Mouse (Mus musculus) G1E (cell line): ENCODE measurements at regions not wholly inside any gene's neighbourhood (a gene's known extent, or its start where the extent isn't known, plus 50 kb on each side); places are given as distances from the start of the nearest gene placed in this dataset.

Experiments
- ATAC-seq: 2 replicates; pipeline ENCODE4 v1.8.0; 2016; ENCODE audit warnings: mild to moderate bottlenecking; ENCODE audit not compliant: insufficient number of reproducible peaks, poor library complexity, low FRiP score, severe bottlenecking; ENCODE audit errors: extremely low read depth
- DNase-seq: peaks from one replicate; pipeline ENCODE4 v3.0.0; 2012; ENCODE audit warnings: low spot score
- H3K27me3 ChIP-seq: 2 replicates; pipeline ENCODE4 v1.6.1; 2012; ENCODE audit warnings: mild to moderate bottlenecking, low read length, inconsistent platforms; ENCODE audit not compliant: insufficient read depth
- H3K36me3 ChIP-seq: replicated peaks from 2 replicates; pipeline ENCODE3; 2012; ENCODE audit warnings: mild to moderate bottlenecking, inconsistent platforms
- H3K4me1 ChIP-seq: 2 replicates; pipeline ENCODE4 v1.6.1; 2012; ENCODE audit warnings: low read depth, low read length, inconsistent platforms, mixed read lengths; ENCODE audit not compliant: insufficient read depth
- H3K4me3 ChIP-seq: 2 replicates; pipeline ENCODE4 v1.5.1; 2012; ENCODE audit warnings: low read depth, mild to moderate bottlenecking, inconsistent platforms, low read length, moderate library complexity, mixed read lengths
- H3K9me3 ChIP-seq: replicated peaks from 2 replicates; pipeline ENCODE4 v1.6.1; 2012; ENCODE audit warnings: inconsistent platforms
- CTCF ChIP-seq: IDR thresholded peaks from 2 replicates; pipeline ENCODE4 v1.5.1; 2012; ENCODE audit warnings: low read depth, low read length, inconsistent platforms, mixed read lengths
- GATA1 ChIP-seq: IDR thresholded peaks from 2 replicates; pipeline ENCODE4 v1.6.1; 2012; ENCODE audit warnings: borderline replicate concordance, low read length, inconsistent platforms, mixed read lengths
- GATA2 ChIP-seq: IDR thresholded peaks from 2 replicates; pipeline ENCODE4 v1.6.1; 2012; ENCODE audit warnings: low read depth, low read length, inconsistent platforms, borderline replicate concordance
- POLR2AphosphoS5 ChIP-seq: IDR thresholded peaks from 2 replicates; pipeline ENCODE4 v1.6.1; 2012; ENCODE audit warnings: low read depth, low read length, inconsistent platforms; ENCODE audit not compliant: insufficient replicate concordance
- TAL1 ChIP-seq: conservative IDR thresholded peaks from 2 replicates; pipeline ENCODE4 v1.6.1; 2012; ENCODE audit warnings: low read depth, low read length, inconsistent platforms, mixed read lengths

GRCm38 (mm10) chr5:37967106-37967913 lies 71.2 kb upstream of the Stx18 start:
- ATAC-seq (no peak), DNase-seq (no peak)
- no peak for TF ChIP-seq GATA1
- Histone ChIP-seq H3K27me3 (0 out of 2 replicates have a peak, but pooled peaks cover 5% of the 10 kb centered on the region), H3K4me3 (no peak overlapping the region), H3K9me3 (no peaks in the 10 kb centered on the region), H3K4me1 (no peaks in the 10 kb centered on the region), H3K36me3 (no peaks in the 10 kb centered on the region)

- ATAC-seq: no peak
- no peaks in the 10 kb centered on the region for H3K4me1 ChIP-seq
- DNase-seq: no peak
- TF ChIP-seq TAL1 (no peak), GATA1 (no peak), GATA2 (no peak), CTCF (no peak), POLR2AphosphoS5 (no peak)
- H3K27me3 ChIP-seq: 0 out of 2 replicates have a peak, but pooled peaks cover 5% of the 10 kb centered on the region
- H3K4me3 ChIP-seq: no peak overlapping the region
- no peaks in the 10 kb centered on the region for H3K9me3 ChIP-seq
- no peaks in the 10 kb centered on the region for H3K36me3 ChIP-seq
Observed at GRCm38 (mm10) chr5:37963688-37964087, 74.9 kb upstream of the Stx18 start.

- no peaks in the 10 kb centered on the region for H3K9me3 ChIP-seq
- H3K4me3 ChIP-seq: no peak overlapping the region
- DNase-seq: no peak
- H3K36me3 ChIP-seq: no peaks in the 10 kb centered on the region
- TF ChIP-seq GATA2: no peak
- TF ChIP-seq CTCF: no peak
- TF ChIP-seq TAL1: no peak
- no peak for TF ChIP-seq GATA1
- no peak for TF ChIP-seq POLR2AphosphoS5
- H3K27me3 ChIP-seq: 0 out of 2 replicates have a peak, but pooled peaks cover 5% of the 10 kb centered on the region
- no peaks in the 10 kb centered on the region for H3K4me1 ChIP-seq
- no peak for ATAC-seq
Observed at GRCm38 (mm10) chr5:37962513-37962912, 76.0 kb upstream of the Stx18 start.

DNA sequence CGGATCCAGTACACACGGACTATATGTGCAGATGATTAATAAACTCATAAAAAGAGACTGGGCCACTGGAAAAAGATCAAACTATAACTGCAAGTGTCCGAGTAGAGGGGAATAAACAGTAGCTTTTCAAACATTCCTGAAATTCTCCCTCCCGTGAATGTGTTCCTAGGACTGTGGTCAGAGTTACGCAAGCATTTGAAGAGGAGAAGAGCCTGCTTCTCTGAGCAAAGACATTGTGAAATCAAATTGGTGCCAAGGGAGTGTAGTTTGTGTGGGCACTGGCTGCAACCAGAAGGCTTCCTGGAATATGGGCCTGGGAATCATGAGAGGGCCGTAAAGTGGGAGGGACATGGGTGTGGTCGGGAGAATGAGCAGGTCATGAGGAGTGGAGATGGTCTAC lies 78.3 kb upstream of the Stx18 start:
- H3K27me3 ChIP-seq: 0 out of 2 replicates have a peak, but pooled peaks cover 5% of the 10 kb centered on the region
- ATAC-seq (no peak), DNase-seq (no peak)
- no peak overlapping the region for H3K4me3 ChIP-seq
- TF ChIP-seq CTCF (no peak), GATA2 (no peak), POLR2AphosphoS5 (no peak), GATA1 (no peak), TAL1 (no peak)
- no peaks in the 10 kb centered on the region for H3K36me3 ChIP-seq
- H3K9me3 ChIP-seq: no peaks in the 10 kb centered on the region
- no peaks in the 10 kb centered on the region for H3K4me1 ChIP-seq

DNA sequence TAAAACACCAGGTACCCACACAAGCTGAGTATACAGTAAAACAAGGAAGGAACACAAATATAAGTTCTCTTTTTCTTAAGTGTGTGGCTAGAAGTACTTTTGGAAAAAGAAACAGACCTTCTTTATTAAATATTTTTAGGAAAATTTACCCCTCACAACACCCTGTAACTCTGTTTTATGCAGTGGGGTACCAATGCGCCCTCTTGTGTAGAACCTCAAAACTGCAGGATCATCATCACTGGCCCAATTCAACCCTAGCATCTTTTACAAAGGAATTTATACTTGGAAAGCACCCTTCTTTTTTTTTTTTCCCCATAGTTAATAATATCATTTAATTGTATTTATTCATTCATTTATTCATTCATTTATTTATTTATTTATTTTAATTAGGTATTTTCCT lies 86.4 kb upstream of the Stx18 start:
- DNase-seq: no peak
- no peak for ATAC-seq
- TF ChIP-seq TAL1 (no peak), CTCF (0 out of 2 replicates have a peak, but pooled peaks have one; percentile 20)

GRCm38 (mm10) chr5:37932760-37933122 lies 105.8 kb upstream of the Stx18 start:
- DNase-seq: no peak
- H3K9me3 ChIP-seq: no peaks in the 10 kb centered on the region; the same call in 1 of the 2 replicates
- no peak overlapping the region for H3K4me3 ChIP-seq
- H3K4me1 ChIP-seq: no peaks in the 10 kb centered on the region
- no peak for ATAC-seq
- no peaks in the 10 kb centered on the region for H3K36me3 ChIP-seq
- TF ChIP-seq TAL1 (no peak), CTCF (no peak), GATA1 (no peak), POLR2AphosphoS5 (no peak), GATA2 (no peak)
- H3K27me3 ChIP-seq: peaks cover 2% of the 10 kb centered on the region; the same call in 1 of the 2 replicates

More for the DNA sequence above, 86.4 kb upstream of the Stx18 start:
- Histone ChIP-seq H3K4me3 (no peak overlapping the region), H3K4me1 (no peaks in the 10 kb centered on the region), H3K36me3 (no peaks in the 10 kb centered on the region), H3K9me3 (no peaks in the 10 kb centered on the region), H3K27me3 (no peaks in the 10 kb centered on the region)
